Mouse (Mus musculus): ENCODE data around the gene Tex19.2. TPM values are rescaled to one million over a fixed set of nuclear protein-coding genes. Genes with fewer than 3 reads are reported as not detected.

The Tex19.2 gene
- total and polyA plus RNA-seq, 3 experiments = 0.64 to 2.4 (median 1.4) TPM

GRCm38 (mm10) chr11:121099762-121100161 is 18.7 kb downstream of the Tex19.2 start:
- H3K4me1 ChIP-seq (ENCODE audit: control insufficient read depth in 1 of 2, insufficient read depth in 2 of 2) = no peaks in the 10 kb centered on the region
- TF ChIP-seq USF2 (conservative IDR thresholded peaks at IDR 0.05; ENCODE audit: low read depth, low read length) (no peak), CHD1 (IDR thresholded peaks at IDR 0.05; ENCODE audit: low read depth, low read length) (no peak), NRF1 (IDR thresholded peaks at IDR 0.05; ENCODE audit: low read depth, low read length) (no peak), MAFK (IDR thresholded peaks at IDR 0.05; ENCODE audit: insufficient replicate concordance, low read length) (no peak), NELFE (IDR thresholded peaks at IDR 0.05; ENCODE audit: low read depth, low read length) (no peak), HCFC1 (IDR thresholded peaks at IDR 0.05; ENCODE audit: low read depth, low read length) (no peak), SMC3 (IDR thresholded peaks at IDR 0.05; ENCODE audit: low read depth, low read length) (no peak), JUND (conservative IDR thresholded peaks at IDR 0.05; ENCODE audit: low read depth, low read length) (no peak), CTCF (conservative IDR thresholded peaks at IDR 0.05 in 1 of 2, IDR thresholded peaks at IDR 0.05 in 1 of 2; ENCODE audit: low read depth in 2 of 2, low read length in 2 of 2) (no peak), IRF4 (IDR thresholded peaks at IDR 0.05; ENCODE audit: low read depth, low read length) (no peak)
- H3K9ac ChIP-seq (ENCODE audit: insufficient read depth, low read depth) = no peak overlapping the region
- dilution Hi-C loops (cut with MboI; ENCODE audit: extremely low pct_ligation_motif_present, extremely low pct_unique_long_range_greater_than_20kb, low sequenced_read_pairs) = no loop called here
- no peaks in the 10 kb centered on the region for H3K79me2 ChIP-seq (replicated peaks; ENCODE audit: control insufficient read depth, extremely low read depth, insufficient read depth, poor library complexity, severe bottlenecking)
- in situ Hi-C loops (cut with MboI; ENCODE audit: low pct_ligation_motif_present, low pct_unique_long_range_greater_than_20kb, low sequenced_read_pairs) = no loop called here
- H3K36me3 ChIP-seq (replicated peaks in 1 of 2; ENCODE audit: control insufficient read depth in 1 of 2, insufficient read depth in 1 of 2, low read length in 1 of 2) = no peaks in the 10 kb centered on the region
- H3K27ac ChIP-seq (ENCODE audit: insufficient read depth, low read depth) = no peak overlapping the region
- no peak for DNase-seq (ENCODE audit: extremely low read depth)
- no peak overlapping the region for H3K4me2 ChIP-seq (ENCODE audit: insufficient read depth, low read depth, poor library complexity, severe bottlenecking)
- no peak overlapping the region for H3K4me3 ChIP-seq (replicated peaks in 1 of 3; ENCODE audit: low read depth in 2 of 3, low read length in 2 of 3, poor library complexity in 1 of 3)
- no peaks in the 10 kb centered on the region for H3K9me3 ChIP-seq (replicated peaks; ENCODE audit: low read length)
- H3K27me3 ChIP-seq (replicated peaks) = no peaks in the 10 kb centered on the region

- in situ Hi-C loops (cut with MboI; ENCODE audit: low pct_ligation_motif_present, low pct_unique_long_range_greater_than_20kb, low sequenced_read_pairs) = no loop called here
- Histone ChIP-seq H3K4me2 (ENCODE audit: insufficient read depth, low read depth, poor library complexity, severe bottlenecking) (no peak overlapping the region), H3K4me3 (replicated peaks in 1 of 3; ENCODE audit: low read depth in 2 of 3, low read length in 2 of 3, poor library complexity in 1 of 3) (no peak overlapping the region)
Observed at GRCm38 (mm10) chr11:121092606-121093585, 25.6 kb downstream of the Tex19.2 start.

More at GRCm38 (mm10) chr11:121092606-121093585, 25.6 kb downstream of the Tex19.2 start:
- H3K36me3 ChIP-seq (replicated peaks in 1 of 2; ENCODE audit: control insufficient read depth in 1 of 2, insufficient read depth in 1 of 2, low read length in 1 of 2) = no peaks in the 10 kb centered on the region
- H3K9me3 ChIP-seq (replicated peaks; ENCODE audit: low read length) = no peaks in the 10 kb centered on the region
- DNase-seq (ENCODE audit: extremely low read depth) = no peak
- H3K27me3 ChIP-seq (replicated peaks) = no peaks in the 10 kb centered on the region
- TF ChIP-seq IRF4 (IDR thresholded peaks at IDR 0.05; ENCODE audit: low read depth, low read length) = no peak
- no peak for TF ChIP-seq MAFK (IDR thresholded peaks at IDR 0.05; ENCODE audit: insufficient replicate concordance, low read length)
- TF ChIP-seq ZKSCAN1 (IDR thresholded peaks at IDR 0.05; ENCODE audit: borderline replicate concordance, low read depth, low read length) = no peak
- no peak for TF ChIP-seq MXI1 (IDR thresholded peaks at IDR 0.05; ENCODE audit: low read depth, low read length)
- TF ChIP-seq HCFC1 (IDR thresholded peaks at IDR 0.05; ENCODE audit: low read depth, low read length) = no peak
- no peak for TF ChIP-seq CTCF (conservative IDR thresholded peaks at IDR 0.05 in 1 of 2, IDR thresholded peaks at IDR 0.05 in 1 of 2; ENCODE audit: low read depth in 2 of 2, low read length in 2 of 2)
- no peak for TF ChIP-seq UBTF (IDR thresholded peaks at IDR 0.05; ENCODE audit: low read depth, low read length)
- TF ChIP-seq KAT2A (IDR thresholded peaks at IDR 0.05; ENCODE audit: insufficient replicate concordance, low read length) = no peak
- TF ChIP-seq EP300 (IDR thresholded peaks at IDR 0.05; ENCODE audit: low read length) = no peak
- no peak for TF ChIP-seq GABPA (IDR thresholded peaks at IDR 0.05; ENCODE audit: insufficient replicate concordance, low read depth, low read length)
- TF ChIP-seq ZC3H11A (IDR thresholded peaks at IDR 0.05; ENCODE audit: low read depth, low read length) = no peak
- no peak for TF ChIP-seq JUN (IDR thresholded peaks at IDR 0.05; ENCODE audit: insufficient read depth, low read depth, low read length)
- no peak for TF ChIP-seq SIN3A (IDR thresholded peaks at IDR 0.05; ENCODE audit: low read length)
- H3K27ac ChIP-seq (ENCODE audit: insufficient read depth, low read depth) = no peak overlapping the region
- dilution Hi-C loops (cut with MboI; ENCODE audit: extremely low pct_ligation_motif_present, extremely low pct_unique_long_range_greater_than_20kb, low sequenced_read_pairs) = no loop called here
- no peak overlapping the region for H3K9ac ChIP-seq (ENCODE audit: insufficient read depth, low read depth)
- H3K79me2 ChIP-seq (replicated peaks; ENCODE audit: control insufficient read depth, extremely low read depth, insufficient read depth, poor library complexity, severe bottlenecking) = no peaks in the 10 kb centered on the region
- peaks cover 0 to 6% of the 10 kb centered on the region in 2 experiments; a peak in 3 of 4 replicates for H3K4me1 ChIP-seq (ENCODE audit: control insufficient read depth in 1 of 2, insufficient read depth in 2 of 2)

All from CH12.LX (cell line).